Mouse (Mus musculus): ENCODE data around the gene Nat8f2. TPM values are rescaled to one million over a fixed set of nuclear protein-coding genes. Genes with fewer than 3 reads are reported as not detected.

The Nat8f2 gene
- 0.25 and 0.52 TPM in 2 replicates for polyA plus RNA-seq (2012; rRNA removed)

DNA sequence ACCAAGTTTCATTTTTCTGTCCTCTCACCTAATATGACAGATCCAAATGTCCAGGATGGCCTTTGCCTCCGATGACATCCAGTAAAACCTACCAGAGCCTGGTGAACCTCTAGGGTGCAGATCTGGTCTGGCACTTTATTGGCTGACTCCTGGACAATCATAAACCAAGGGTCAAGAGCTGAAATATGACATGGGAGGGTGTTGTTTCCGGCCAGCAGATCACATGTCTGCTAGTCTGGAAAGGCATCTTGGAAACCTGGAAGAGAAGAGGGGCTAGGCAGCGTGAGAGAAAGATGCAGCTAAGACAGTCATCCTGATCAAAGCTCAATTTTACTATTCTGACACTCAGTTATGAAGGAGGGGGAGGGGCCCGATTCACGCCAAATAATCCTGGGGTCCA, at the start of gene Nat8f2:
Gene Nat8f2 (minus strand): TSS at position 153 of the 400 bp plus-strand sequence.

DNA sequence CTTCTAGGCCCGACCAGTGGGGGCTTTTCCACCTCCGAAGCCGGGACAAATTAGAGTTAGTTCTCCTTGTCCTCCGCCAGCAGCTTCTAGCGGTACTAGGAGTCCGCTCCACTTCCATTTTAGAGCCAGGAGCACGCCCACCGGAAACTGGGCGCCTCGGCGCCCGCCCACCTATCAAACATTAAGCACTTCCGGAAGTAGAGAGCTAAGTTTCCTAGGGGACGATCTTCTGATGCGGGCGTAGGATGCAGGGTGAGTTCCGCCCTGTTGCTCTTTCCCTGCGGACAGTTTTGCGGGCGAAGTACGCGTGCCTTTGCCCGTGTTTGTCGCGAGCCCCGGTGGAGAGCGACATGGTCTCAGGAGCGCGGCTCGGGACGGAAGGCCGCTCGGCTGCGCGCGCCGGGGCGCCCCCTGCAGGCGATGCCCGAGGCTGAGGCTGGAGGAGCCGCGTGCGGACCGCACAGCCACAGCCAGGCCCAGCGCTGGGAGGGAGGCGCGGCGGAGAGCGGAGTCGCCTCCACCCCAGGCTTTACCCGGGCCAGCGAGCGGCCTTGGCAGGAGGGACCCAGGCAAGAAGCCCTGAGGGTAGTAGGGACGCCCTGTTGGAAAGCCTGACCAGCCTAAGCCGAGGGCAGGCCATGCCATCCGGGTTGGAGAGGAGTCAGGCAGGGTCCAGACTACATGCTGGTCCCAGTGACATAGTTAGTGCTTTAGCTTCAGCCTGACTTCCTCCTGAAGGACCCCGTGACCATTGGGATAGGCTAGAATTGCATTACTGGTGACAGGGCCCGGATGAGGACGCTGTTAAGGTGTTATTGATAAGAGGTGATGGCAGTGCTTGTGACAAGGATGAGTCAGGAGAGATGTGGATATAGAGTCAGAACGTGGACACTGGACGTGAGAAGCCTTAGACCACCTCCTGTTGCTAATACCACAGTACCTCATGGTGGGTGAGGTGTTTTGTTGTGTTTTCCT, 46.9 kb upstream of the Nat8f2 start, which contains the start of gene Nat8f1:
Gene Nat8f1 (minus strand): TSS at position 149 of the 975 bp plus-strand sequence.

DNA sequence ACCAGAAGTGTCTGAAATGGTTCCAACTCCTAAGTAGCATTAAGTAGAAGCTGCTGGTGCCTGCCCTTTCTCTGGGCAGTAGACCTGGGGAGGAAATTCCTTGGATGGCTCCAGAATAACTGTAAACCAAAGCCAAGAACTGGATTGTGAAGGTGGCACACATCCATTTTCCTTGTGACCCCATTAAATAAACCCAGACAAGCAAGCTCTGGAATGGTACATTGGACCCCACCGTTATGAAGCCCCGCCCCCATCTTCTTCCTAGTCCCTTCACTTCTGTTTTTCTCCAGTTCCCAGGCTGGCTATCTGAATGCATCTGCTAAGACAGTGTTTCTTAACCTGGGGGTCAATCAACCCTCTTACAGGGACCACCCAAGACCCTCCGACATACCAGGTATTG, 42.6 kb upstream of the Nat8f2 start, which contains the start of gene Tprkb:
Gene Tprkb (plus strand): TSS at position 279 of the 400 bp plus-strand sequence.

DNA sequence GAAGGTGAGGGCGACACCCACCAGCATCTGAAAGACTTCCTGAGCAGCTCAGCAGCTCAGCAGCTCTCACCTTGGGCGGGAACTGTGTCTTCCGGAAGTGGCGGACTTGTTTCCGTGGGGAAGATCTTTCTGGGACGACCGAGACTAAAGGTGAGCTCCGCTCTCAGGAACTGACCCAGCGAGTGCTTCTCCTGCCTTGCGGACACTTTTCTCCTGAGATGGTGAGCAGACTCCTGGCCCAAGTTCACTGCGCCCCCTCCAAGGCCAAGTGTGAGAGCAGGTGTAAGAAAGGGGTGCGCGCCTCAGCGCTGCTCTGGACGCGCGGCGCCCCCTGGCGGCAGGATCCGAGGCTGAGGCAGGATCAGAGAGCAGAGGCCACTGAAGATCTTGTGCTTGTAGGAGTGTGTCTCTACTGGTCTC, 35.7 kb upstream of the Nat8f2 start, which contains the start of gene Nat8f4:
Gene Nat8f4 (minus strand): TSS at position 243 of the 420 bp plus-strand sequence.

DNA sequence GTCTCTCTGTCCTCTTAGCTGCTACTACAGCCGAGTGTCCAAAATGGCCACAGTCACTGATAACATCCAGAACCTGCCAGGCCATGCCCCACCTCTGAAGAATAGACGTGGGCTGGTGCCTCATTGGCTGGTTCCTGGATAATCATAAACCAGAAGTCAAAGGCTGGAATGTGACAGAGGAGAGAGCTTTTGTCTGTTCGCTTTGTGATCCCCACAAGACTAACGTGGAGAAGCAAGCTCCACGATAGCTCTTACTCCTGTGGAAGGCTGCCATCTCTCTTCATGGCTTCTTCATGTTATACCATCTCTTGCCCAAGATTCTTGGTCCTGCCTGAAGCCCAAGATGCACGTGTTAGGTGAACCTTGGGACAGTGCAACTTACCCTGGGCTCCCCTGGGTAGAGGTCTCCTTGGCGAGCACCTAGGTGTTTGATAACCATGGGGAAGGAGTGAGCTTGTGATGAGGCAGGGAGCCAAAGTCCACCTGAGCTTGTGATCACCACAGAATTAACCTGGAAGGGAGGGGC, 37.1 kb downstream of the Nat8f2 start, which contains the start of gene Nat8:
Gene Nat8 (minus strand): TSS at position 287 of the 526 bp plus-strand sequence.

DNA sequence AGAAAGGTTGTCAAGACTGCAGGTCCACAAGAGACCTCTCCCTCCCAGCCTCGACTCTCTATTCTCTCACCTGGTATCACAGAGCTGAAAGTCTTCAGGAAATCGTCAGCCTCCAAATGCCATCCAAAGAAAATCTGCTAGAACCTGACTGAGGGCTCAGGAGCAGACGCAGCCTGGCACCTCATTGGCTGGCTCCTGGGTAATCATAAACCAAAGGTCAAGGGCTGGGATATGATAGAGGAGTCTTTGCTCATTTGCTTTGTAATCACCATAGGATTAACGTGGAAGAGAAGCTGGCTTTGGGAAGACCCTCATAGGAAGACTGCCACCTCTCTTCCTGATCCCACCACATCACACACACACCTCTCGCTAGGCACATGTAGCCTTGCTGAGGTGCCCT, 48.1 kb downstream of the Nat8f2 start, which contains the start of the genes Nat8f6 and Nat8f5:
Gene Nat8f6 (minus strand): TSS at position 118 of the 400 bp plus-strand sequence.
Gene Nat8f5 (minus strand): TSS at position 136 of the 400 bp plus-strand sequence.

Other genes with a start within 250 kb of the Nat8f2 start
- 1.4 and 1.6 TPM in 2 replicates for gene Nat8f7, start 156.0 kb downstream of the Nat8f2 start, polyA plus RNA-seq (2012; rRNA removed)
- 1.8 and 4.2 TPM in 2 replicates for gene Nat8f3, start 103.4 kb downstream of the Nat8f2 start, polyA plus RNA-seq (2012; rRNA removed)
- gene Nat8f6, start 48.2 kb downstream of the Nat8f2 start, polyA plus RNA-seq (2012; rRNA removed), result 1.4 and 2.9 TPM in 2 replicates
- 0.24 and 0.33 TPM in 2 replicates for gene Nat8f5, start 48.2 kb downstream of the Nat8f2 start, polyA plus RNA-seq (2012; rRNA removed)
- gene Nat8, start 37.1 kb downstream of the Nat8f2 start, polyA plus RNA-seq (2012; rRNA removed), result 1.0 and 1.2 TPM in 2 replicates
- gene Nat8f4, start 35.7 kb upstream of the Nat8f2 start, polyA plus RNA-seq (2012; rRNA removed), result 2.8 and 5.3 TPM in 2 replicates
- 15.0 and 15.4 TPM in 2 replicates for gene Tprkb, start 42.7 kb upstream of the Nat8f2 start, polyA plus RNA-seq (2012; rRNA removed)
- 9.9 and 14.9 TPM in 2 replicates for gene Nat8f1, start 46.5 kb upstream of the Nat8f2 start, polyA plus RNA-seq (2012; rRNA removed)
- gene Dusp11, start 92.5 kb upstream of the Nat8f2 start, polyA plus RNA-seq (2012; rRNA removed), result 35.3 and 52.0 TPM in 2 replicates
- 2.7 and 2.8 TPM in 2 replicates for gene Figla, start 147.0 kb upstream of the Nat8f2 start, polyA plus RNA-seq (2012; rRNA removed)
- gene Add2, start 159.5 kb upstream of the Nat8f2 start, polyA plus RNA-seq (2012; rRNA removed), result 4.8 and 6.4 TPM in 2 replicates

Data from ovary, adult 2 months (tissue).